Mouse (Mus musculus) heart, postnatal 14 days (tissue): Measurements from ENCODE around the gene Ets1. TPM values are rescaled to one million over a fixed set of nuclear protein-coding genes. Genes with fewer than 3 reads are reported as not detected.
A peak's percentile ranks its signal among the peaks of the same experiment; 100 is the strongest.

Experiments used
- DNase-seq, 2 experiments: peaks; one replicate each; pipeline ENCODE4 v3.0.0; 2021 to 2022
- intact Hi-C: fragments of 180-260 bp; cut with DNase I; formaldehyde crosslinking; loops from one replicate; pipeline ENCODE4 v1.15.1; 2025
- total RNA-seq, 2 experiments: library from RNA; stranded (reverse); gene quantifications; 2 replicates each; pipeline ENCODE4 v1.2.3; 2021

The Ets1 gene
- total RNA-seq, 2 experiments from 2014 or later = 88.9 to 111 TPM

- no peak for DNase-seq
These were observed 55.3 kb downstream of the Ets1 start for GRCm38 (mm10) chr9:32691151-32691925.

GRCm38 (mm10) chr9:32692944-32693343 lies 56.9 kb downstream of the Ets1 start:
- intact Hi-C loops = no loop called here
- no peak for DNase-seq

More at GRCm38 (mm10) chr9:32691151-32691925, 55.3 kb downstream of the Ets1 start:
- intact Hi-C loops = no loop called here

- intact Hi-C loops = no loop called here
- DNase-seq = no peak
These were observed 57.4 kb downstream of the Ets1 start for GRCm38 (mm10) chr9:32693411-32693810.

- intact Hi-C loops = no loop called here
- no peak for DNase-seq
These were observed 58.2 kb downstream of the Ets1 start for GRCm38 (mm10) chr9:32694111-32694824.

- intact Hi-C loops = no loop called here
- no peak for DNase-seq
These were observed 59.0 kb downstream of the Ets1 start for GRCm38 (mm10) chr9:32694916-32695490.

GRCm38 (mm10) chr9:32695492-32696190 lies 59.6 kb downstream of the Ets1 start:
- DNase-seq = peak; percentile 98
- intact Hi-C loops = loop anchor here (2.0 kb wide), 4 partner anchors 21 to 243 kb away; no protein-coding TSS in a partner anchor

GRCm38 (mm10) chr9:32696259-32696658 lies 60.2 kb downstream of the Ets1 start:
- intact Hi-C loops = loop anchor here (2.0 kb wide), 4 partner anchors 21 to 243 kb away; no protein-coding TSS in a partner anchor
- no peak for DNase-seq

GRCm38 (mm10) chr9:32696717-32697116 lies 60.7 kb downstream of the Ets1 start:
- DNase-seq = peak; percentile 79 to 80
- intact Hi-C loops = loop anchor here (2.0 kb wide), 4 partner anchors 22 to 242 kb away; no protein-coding TSS in a partner anchor

- DNase-seq = no peak
- intact Hi-C loops = loop anchor here (2.0 kb wide), 4 partner anchors 23 to 241 kb away; no protein-coding TSS in a partner anchor
These were observed 61.5 kb downstream of the Ets1 start for GRCm38 (mm10) chr9:32697291-32698110.

- intact Hi-C loops = no loop called here
- DNase-seq = no peak
These were observed 62.7 kb downstream of the Ets1 start for GRCm38 (mm10) chr9:32698766-32699165.

- peak in 1 of 2 experiments; percentile 17 for DNase-seq
- intact Hi-C loops = no loop called here
These were observed 63.4 kb downstream of the Ets1 start for GRCm38 (mm10) chr9:32699391-32699841.

GRCm38 (mm10) chr9:32700091-32700905 lies 64.3 kb downstream of the Ets1 start:
- no peak for DNase-seq

GRCm38 (mm10) chr9:32701126-32701997 lies 65.3 kb downstream of the Ets1 start:
- DNase-seq = no peak
- intact Hi-C loops = no loop called here

More at GRCm38 (mm10) chr9:32700091-32700905, 64.3 kb downstream of the Ets1 start:
- intact Hi-C loops = no loop called here

GRCm38 (mm10) chr9:32701998-32702305 lies 65.9 kb downstream of the Ets1 start:
- intact Hi-C loops = no loop called here
- DNase-seq = no peak

GRCm38 (mm10) chr9:32702836-32703395 lies 66.9 kb downstream of the Ets1 start:
- intact Hi-C loops = no loop called here
- DNase-seq = no peak

- no peak for DNase-seq
- intact Hi-C loops = no loop called here
These were observed 68.1 kb downstream of the Ets1 start for GRCm38 (mm10) chr9:32703976-32704745.
